Mouse (Mus musculus): ENCODE data around the gene Trim37. TPM values are rescaled to one million over a fixed set of nuclear protein-coding genes. Genes with fewer than 3 reads are reported as not detected.

Trim37 gene
- polyA plus RNA-seq, 1 experiment from 2014 or later: 92.5 TPM

GRCm38 (mm10) chr11:87175031-87175430 is 48.2 kb downstream of the Trim37 start:
- no peak overlapping the region for H3K4me2 ChIP-seq
- DNase-seq (ENCODE audit: low spot score, missing footprints) (no peak), ATAC-seq (ENCODE audit: low FRiP score) (no peak)
- 0 out of 2 replicates have a peak, but pooled peaks cover 3% of the 10 kb centered on the region for H3K36me3 ChIP-seq (ENCODE audit: control insufficient read depth, insufficient read depth, low read length)
- H3K4me3 ChIP-seq (ENCODE audit: low read depth, low read length): no peak overlapping the region
- H3K9ac ChIP-seq (ENCODE audit: low read length): no peak overlapping the region
- no peaks in the 10 kb centered on the region for H3K9me3 ChIP-seq (ENCODE audit: control insufficient read depth, low read length)
- H3K27me3 ChIP-seq (ENCODE audit: control insufficient read depth, insufficient read depth, low read length): no peaks in the 10 kb centered on the region
- H3K4me1 ChIP-seq (ENCODE audit: control insufficient read depth, insufficient read depth, low read length): no peaks in the 10 kb centered on the region
- 95% methylated on average over 4 of the region's 4 CpGs for WGBS
- no peak overlapping the region for H3K27ac ChIP-seq (ENCODE audit: low read depth, low read length)

GRCm38 (mm10) chr11:87212313-87212712 is 85.4 kb downstream of the Trim37 start:
- H3K36me3 ChIP-seq (ENCODE audit: control insufficient read depth, insufficient read depth, low read length): peaks cover 2% of the 10 kb centered on the region; the same call in 1 of the 2 replicates
- no peak for ATAC-seq (ENCODE audit: low FRiP score)
- H3K27ac ChIP-seq (ENCODE audit: low read depth, low read length): no peak overlapping the region

GRCm38 (mm10) chr11:87222686-87223085 is 95.8 kb downstream of the Trim37 start:
- H3K36me3 ChIP-seq (ENCODE audit: control insufficient read depth, insufficient read depth, low read length): peaks cover 6% of the 10 kb centered on the region; the same call in 1 of the 2 replicates
- WGBS: 96% methylated on average over 3 of the region's 3 CpGs
- H3K9me3 ChIP-seq (ENCODE audit: control insufficient read depth, low read length): no peaks in the 10 kb centered on the region

More at GRCm38 (mm10) chr11:87212313-87212712, 85.4 kb downstream of the Trim37 start:
- no peak overlapping the region for H3K9ac ChIP-seq (ENCODE audit: low read length)
- no peaks in the 10 kb centered on the region for H3K27me3 ChIP-seq (ENCODE audit: control insufficient read depth, insufficient read depth, low read length)
- H3K4me1 ChIP-seq (ENCODE audit: control insufficient read depth, insufficient read depth, low read length): no peaks in the 10 kb centered on the region
- no peak for DNase-seq (ENCODE audit: low spot score, missing footprints)
- 81% methylated on average over 5 of the region's 5 CpGs for WGBS
- H3K9me3 ChIP-seq (ENCODE audit: control insufficient read depth, low read length): no peaks in the 10 kb centered on the region
- H3K4me2 ChIP-seq: no peak overlapping the region
- H3K4me3 ChIP-seq (ENCODE audit: low read depth, low read length): no peak overlapping the region

GRCm38 (mm10) chr11:87227056-87227455 is 100.2 kb downstream of the Trim37 start:
- H3K27me3 ChIP-seq (ENCODE audit: control insufficient read depth, insufficient read depth, low read length): no peaks in the 10 kb centered on the region
- H3K9ac ChIP-seq (ENCODE audit: low read length): no peak overlapping the region
- no peak overlapping the region for H3K4me2 ChIP-seq
- DNase-seq (ENCODE audit: low spot score, missing footprints) (no peak), ATAC-seq (ENCODE audit: low FRiP score) (no peak)
- no peak overlapping the region for H3K27ac ChIP-seq (ENCODE audit: low read depth, low read length)
- no peaks in the 10 kb centered on the region for H3K9me3 ChIP-seq (ENCODE audit: control insufficient read depth, low read length)
- 89% methylated on average over 5 of the region's 5 CpGs for WGBS
- no peak overlapping the region for H3K4me3 ChIP-seq (ENCODE audit: low read depth, low read length)
- H3K36me3 ChIP-seq (ENCODE audit: control insufficient read depth, insufficient read depth, low read length): no peaks in the 10 kb centered on the region
- H3K4me1 ChIP-seq (ENCODE audit: control insufficient read depth, insufficient read depth, low read length): no peaks in the 10 kb centered on the region

More at GRCm38 (mm10) chr11:87222686-87223085, 95.8 kb downstream of the Trim37 start:
- Histone ChIP-seq H3K4me1 (ENCODE audit: control insufficient read depth, insufficient read depth, low read length) (no peaks in the 10 kb centered on the region), H3K27ac (ENCODE audit: low read depth, low read length) (no peak overlapping the region), H3K27me3 (ENCODE audit: control insufficient read depth, insufficient read depth, low read length) (no peaks in the 10 kb centered on the region), H3K9ac (ENCODE audit: low read length) (no peak overlapping the region), H3K4me2 (no peak overlapping the region), H3K4me3 (ENCODE audit: low read depth, low read length) (no peak overlapping the region)
- ATAC-seq (ENCODE audit: low FRiP score) (no peak), DNase-seq (ENCODE audit: low spot score, missing footprints) (no peak)

- H3K9ac ChIP-seq (ENCODE audit: low read length): no peak overlapping the region
- H3K4me1 ChIP-seq (ENCODE audit: control insufficient read depth, insufficient read depth, low read length): no peaks in the 10 kb centered on the region
- no peak overlapping the region for H3K27ac ChIP-seq (ENCODE audit: low read depth, low read length)
- H3K9me3 ChIP-seq (ENCODE audit: control insufficient read depth, low read length): no peaks in the 10 kb centered on the region
- no peak overlapping the region for H3K4me2 ChIP-seq
- no peak for DNase-seq (ENCODE audit: low spot score, missing footprints)
- H3K27me3 ChIP-seq (ENCODE audit: control insufficient read depth, insufficient read depth, low read length): no peaks in the 10 kb centered on the region
- H3K4me3 ChIP-seq (ENCODE audit: low read depth, low read length): no peak overlapping the region
- ATAC-seq (ENCODE audit: low FRiP score): no peak
- WGBS: 90% methylated on average over 5 of the region's 5 CpGs
- peaks cover 2% of the 10 kb centered on the region; the same call in 1 of the 2 replicates for H3K36me3 ChIP-seq (ENCODE audit: control insufficient read depth, insufficient read depth, low read length)
These were observed 106.5 kb downstream of the Trim37 start for GRCm38 (mm10) chr11:87233377-87233776.

GRCm38 (mm10) chr11:87234743-87235485 is 108.0 kb downstream of the Trim37 start:
- no peaks in the 10 kb centered on the region for H3K27me3 ChIP-seq (ENCODE audit: control insufficient read depth, insufficient read depth, low read length)
- H3K4me1 ChIP-seq (ENCODE audit: control insufficient read depth, insufficient read depth, low read length): no peaks in the 10 kb centered on the region
- H3K9me3 ChIP-seq (ENCODE audit: control insufficient read depth, low read length): no peaks in the 10 kb centered on the region
- DNase-seq (ENCODE audit: low spot score, missing footprints) (no peak), ATAC-seq (ENCODE audit: low FRiP score) (no peak)
- H3K4me2 ChIP-seq: no peak overlapping the region
- WGBS: 91% methylated on average over 12 of the region's 12 CpGs
- peaks cover 2% of the 10 kb centered on the region; the same call in 1 of the 2 replicates for H3K36me3 ChIP-seq (ENCODE audit: control insufficient read depth, insufficient read depth, low read length)
- no peak overlapping the region for H3K4me3 ChIP-seq (ENCODE audit: low read depth, low read length)
- H3K27ac ChIP-seq (ENCODE audit: low read depth, low read length): no peak overlapping the region
- H3K9ac ChIP-seq (ENCODE audit: low read length): no peak overlapping the region

- H3K9ac ChIP-seq (ENCODE audit: low read length): no peak overlapping the region
These were observed 108.6 kb downstream of the Trim37 start for GRCm38 (mm10) chr11:87235486-87235872.

GRCm38 (mm10) chr11:87238891-87239530 is 112.1 kb downstream of the Trim37 start:
- no peaks in the 10 kb centered on the region for H3K9me3 ChIP-seq (ENCODE audit: control insufficient read depth, low read length)
- no peak for ATAC-seq (ENCODE audit: low FRiP score)
- no peaks in the 10 kb centered on the region for H3K36me3 ChIP-seq (ENCODE audit: control insufficient read depth, insufficient read depth, low read length)
- H3K27ac ChIP-seq (ENCODE audit: low read depth, low read length): no peak overlapping the region
- DNase-seq (ENCODE audit: low spot score, missing footprints): no peak
- WGBS: 90% methylated on average over 7 of the region's 7 CpGs
- H3K9ac ChIP-seq (ENCODE audit: low read length): no peak overlapping the region
- no peaks in the 10 kb centered on the region for H3K4me1 ChIP-seq (ENCODE audit: control insufficient read depth, insufficient read depth, low read length)
- H3K4me3 ChIP-seq (ENCODE audit: low read depth, low read length): no peak overlapping the region
- H3K4me2 ChIP-seq: no peak overlapping the region
- no peaks in the 10 kb centered on the region for H3K27me3 ChIP-seq (ENCODE audit: control insufficient read depth, insufficient read depth, low read length)

More at GRCm38 (mm10) chr11:87235486-87235872, 108.6 kb downstream of the Trim37 start:
- WGBS: 87% methylated on average over 5 of the region's 5 CpGs
- H3K36me3 ChIP-seq (ENCODE audit: control insufficient read depth, insufficient read depth, low read length): peaks cover 2% of the 10 kb centered on the region; the same call in 1 of the 2 replicates
- no peaks in the 10 kb centered on the region for H3K9me3 ChIP-seq (ENCODE audit: control insufficient read depth, low read length)
- no peak overlapping the region for H3K27ac ChIP-seq (ENCODE audit: low read depth, low read length)
- no peak for DNase-seq (ENCODE audit: low spot score, missing footprints)
- H3K4me1 ChIP-seq (ENCODE audit: control insufficient read depth, insufficient read depth, low read length): no peaks in the 10 kb centered on the region
- ATAC-seq (ENCODE audit: low FRiP score): no peak
- H3K4me2 ChIP-seq: no peak overlapping the region
- no peaks in the 10 kb centered on the region for H3K27me3 ChIP-seq (ENCODE audit: control insufficient read depth, insufficient read depth, low read length)
- no peak overlapping the region for H3K4me3 ChIP-seq (ENCODE audit: low read depth, low read length)

- Histone ChIP-seq H3K27me3 (ENCODE audit: control insufficient read depth, insufficient read depth, low read length) (no peaks in the 10 kb centered on the region), H3K4me2 (no peak overlapping the region), H3K9ac (ENCODE audit: low read length) (no peak overlapping the region), H3K9me3 (ENCODE audit: control insufficient read depth, low read length) (no peaks in the 10 kb centered on the region), H3K27ac (ENCODE audit: low read depth, low read length) (no peak overlapping the region), H3K4me3 (ENCODE audit: low read depth, low read length) (no peak overlapping the region), H3K4me1 (ENCODE audit: control insufficient read depth, insufficient read depth, low read length) (no peaks in the 10 kb centered on the region), H3K36me3 (ENCODE audit: control insufficient read depth, insufficient read depth, low read length) (no peaks in the 10 kb centered on the region)
- DNase-seq (ENCODE audit: low spot score, missing footprints) (no peak), ATAC-seq (ENCODE audit: low FRiP score) (no peak)
- 85% methylated on average over 15 of the region's 15 CpGs for WGBS
These were observed 113.4 kb downstream of the Trim37 start for GRCm38 (mm10) chr11:87240141-87240832.
